8 mouse cellular contexts compared by ENCODE assay signal in genomic region chr6:88242604-88243003, GRCm38 (mm10). TPM values are rescaled to one million over a fixed set of nuclear protein-coding genes. Genes with fewer than 3 reads are reported as not detected.
A peak's percentile ranks its signal among the peaks of the same experiment; 100 is the strongest.
DNase-seq lines count a peak whose midpoint lies in the region; ATAC-seq lines count a peak whose summit lies in the region.
"Had no signal": no experiment of that assay in that cellular context is flagged by ENCODE, and none has a peak within 500 bp of the region (broad histone marks: within the 10 kb centered on the region; RNA-seq: fewer than 3 reads in every experiment).

No protein-coding gene starts in this region.

- H3K36me3 ChIP-seq in forebrain, embryonic 14.5 days (ENCODE audit: control insufficient read depth, insufficient read depth, low read length): no peaks in the 10 kb centered on the region

- peak; percentile 82 for DNase-seq in ZHBTc4 (ENCODE audit: low read depth, low spot score)
- peak; percentile 45 to 56 for DNase-seq in cerebellum, adult 18-20 months
- peak; percentile 59 for DNase-seq in forebrain, embryonic 14.5 days (ENCODE audit: low spot score)
- DNase-seq in heart, postnatal 14 days: peak; percentile 70 to 76
- DNase-seq in kidney, postnatal 36 days: peak; percentile 67 to 86
- DNase-seq in lung, postnatal 36 days: peak; percentile 76
- peak; percentile 40 for DNase-seq in right cerebral cortex, postnatal 4 days

- WGBS in forebrain, embryonic 14.5 days: 2% methylated on average over 14 of the region's 15 CpGs

- H3K27ac ChIP-seq in forebrain, embryonic 14.5 days (ENCODE audit: low read depth, low read length): no peak overlapping the region

- no peaks in the 10 kb centered on the region for H3K4me1 ChIP-seq in forebrain, embryonic 14.5 days (ENCODE audit: control insufficient read depth, insufficient read depth, low read length)

- no peaks in the 10 kb centered on the region for H3K27me3 ChIP-seq in forebrain, embryonic 14.5 days (replicated peaks; ENCODE audit: control insufficient read depth, insufficient read depth, low read length)

- no peak overlapping the region for H3K9ac ChIP-seq in forebrain, embryonic 14.5 days (ENCODE audit: low read length)

- ATAC-seq in forebrain, embryonic 14.5 days: peak; percentile 80

- H3K4me3 ChIP-seq in forebrain, embryonic 14.5 days (ENCODE audit: low read depth, low read length): no peak overlapping the region

- no peak overlapping the region for H3K4me2 ChIP-seq in forebrain, embryonic 14.5 days (ENCODE audit: low read length)

- intact Hi-C loops in heart, postnatal 14 days (cut with DNase I): loop anchor here (1.0 kb wide), 1 partner anchor 53 kb away; no protein-coding TSS in a partner anchor

- H3K9me3 ChIP-seq in forebrain, embryonic 14.5 days (replicated peaks; ENCODE audit: control insufficient read depth, low read length): no peaks in the 10 kb centered on the region

RNA-seq across cellular contexts. Expression of gene Dnajb8, which starts 20.5 kb away (rescaled TPM):
- not detected in 2 replicates for polyA plus RNA-seq in forebrain, embryonic 14.5 days (2014; fragmentation: Nextera tagmentation; extraction: Ambion mirVana)
- not detected for total RNA-seq in heart, postnatal 14 days (2021)
- total RNA-seq: layer of hippocampus, adult 8-10 months had no signal

RNA-seq across cellular contexts. Expression of gene Gata2, which starts 48.9 kb away (rescaled TPM):
- polyA plus RNA-seq in forebrain, embryonic 14.5 days (2014; fragmentation: Nextera tagmentation; extraction: Ambion mirVana): 1.5 and 1.6 TPM in 2 replicates
- 10 to 100 TPM; 21.4 to 23.7 TPM for total RNA-seq in heart, postnatal 14 days (2021)
